Comparison of ENCODE assay signal across 9 mouse cellular contexts in genomic region chr1:60960451-60960850, GRCm38 (mm10). TPM values are rescaled to one million over a fixed set of nuclear protein-coding genes. Genes with fewer than 3 reads are reported as not detected.
DNase-seq lines count a peak whose midpoint lies in the region; ATAC-seq lines count a peak whose summit lies in the region.
"Had no signal": no experiment of that assay in that cellular context is flagged by ENCODE, and none has a peak within 500 bp of the region (broad histone marks: within the 10 kb centered on the region; RNA-seq: fewer than 3 reads in every experiment).

No protein-coding gene starts in this region.

- DNase-seq in gastrocnemius, adult 18-20 months (ENCODE audit: low spot score): peak; percentile 51
- DNase-seq in gastrocnemius, postnatal 4 days (ENCODE audit: low spot score in 2 of 2): no peak
- DNase-seq in kidney, postnatal 25 days: peak; percentile 24 to 46
- no peak for DNase-seq in left cerebral cortex, postnatal 4 days
- no peak for DNase-seq in left cerebral cortex, adult 9 months (ENCODE audit: low spot score in 2 of 2)
- no peak for DNase-seq in urinary bladder, postnatal 10 days (ENCODE audit: low spot score)

- ATAC-seq in heart, embryonic 12.5 days (ENCODE audit: insufficient number of reproducible peaks, low FRiP score): peak; percentile 87
- peak; percentile 69 for ATAC-seq in megakaryocyte, adult 5-6 weeks (ENCODE audit: poor library complexity, severe bottlenecking)

- peak overlapping the region; percentile 37 for H3K4me2 ChIP-seq in heart, embryonic 12.5 days
- H3K4me2 ChIP-seq: neural tube, embryonic 12.5 days had no signal

- no peaks in the 10 kb centered on the region for H3K9me3 ChIP-seq in heart, embryonic 12.5 days (replicated peaks)
- H3K9me3 ChIP-seq: neural tube, embryonic 12.5 days had no signal

- no peaks in the 10 kb centered on the region for H3K27me3 ChIP-seq in heart, embryonic 12.5 days (replicated peaks)
- H3K27me3 ChIP-seq: neural tube, embryonic 12.5 days had no signal

- H3K4me3 ChIP-seq in heart, embryonic 12.5 days: no peak overlapping the region
- H3K4me3 ChIP-seq: neural tube, embryonic 12.5 days had no signal

- 29% methylated on average over 11 of the region's 11 CpGs for WGBS in heart, embryonic 12.5 days

- intact Hi-C loops in left cerebral cortex, postnatal 4 days (cut with DNase I): no loop called here

- H3K36me3 ChIP-seq in heart, embryonic 12.5 days: no peaks in the 10 kb centered on the region
- H3K36me3 ChIP-seq: neural tube, embryonic 12.5 days had no signal

- peak overlapping the region; percentile 63 for H3K27ac ChIP-seq in heart, embryonic 12.5 days (ENCODE audit: poor library complexity, severe bottlenecking)
- H3K27ac ChIP-seq: neural tube, embryonic 12.5 days had no signal

- H3K9ac ChIP-seq in heart, embryonic 12.5 days: no peak overlapping the region
- H3K9ac ChIP-seq: neural tube, embryonic 12.5 days had no signal

- H3K4me1 ChIP-seq in heart, embryonic 12.5 days (replicated peaks): peaks cover 10% of the 10 kb centered on the region
- H3K4me1 ChIP-seq: neural tube, embryonic 12.5 days had no signal

RNA-seq across cellular contexts. Expression of gene Icos, which starts 17.3 kb away (rescaled TPM):
- not detected for total RNA-seq in gastrocnemius, adult 18-20 months (2021)
- under 1 TPM; 0.08 to 0.15 TPM for total RNA-seq in gastrocnemius, postnatal 4 days (2021)
- 0.05 and 0.08 TPM in 2 replicates for polyA plus RNA-seq in heart, embryonic 12.5 days (2016; fragmentation: Nextera tagmentation; extraction: Ambion mirVana)
- 0.52 and 1.2 TPM in 2 replicates for total RNA-seq in megakaryocyte, adult 5-6 weeks (2015)
- 0.18 and 1.5 TPM in 2 replicates for total RNA-seq in megakaryocyte, adult 5-6 weeks (2017)
- under 1 TPM; 0.16 to 0.20 TPM for total RNA-seq in left cerebral cortex, postnatal 4 days (2021)

Comparison
In these comparisons a context has a peak if more than half of its experiments do, and no peak if none do; other contexts are left out.
1. DNase-seq: peak in gastrocnemius, adult 18-20 months (single experiment) and kidney, postnatal 25 days (2 of 2); none in gastrocnemius, postnatal 4 days (0 of 2), left cerebral cortex, postnatal 4 days (single experiment), left cerebral cortex, adult 9 months (0 of 2) and urinary bladder, postnatal 10 days (single experiment).